Mouse (Mus musculus): Measurements from ENCODE around the gene Rnf135. TPM values are rescaled to one million over a fixed set of nuclear protein-coding genes. Genes with fewer than 3 reads are reported as not detected.

Gene Rnf135
- total RNA-seq (2023) = 10 to 100 TPM in 1 of 2 experiments, 1 to 10 TPM in 1; 8.8 to 10.2 TPM

DNA sequence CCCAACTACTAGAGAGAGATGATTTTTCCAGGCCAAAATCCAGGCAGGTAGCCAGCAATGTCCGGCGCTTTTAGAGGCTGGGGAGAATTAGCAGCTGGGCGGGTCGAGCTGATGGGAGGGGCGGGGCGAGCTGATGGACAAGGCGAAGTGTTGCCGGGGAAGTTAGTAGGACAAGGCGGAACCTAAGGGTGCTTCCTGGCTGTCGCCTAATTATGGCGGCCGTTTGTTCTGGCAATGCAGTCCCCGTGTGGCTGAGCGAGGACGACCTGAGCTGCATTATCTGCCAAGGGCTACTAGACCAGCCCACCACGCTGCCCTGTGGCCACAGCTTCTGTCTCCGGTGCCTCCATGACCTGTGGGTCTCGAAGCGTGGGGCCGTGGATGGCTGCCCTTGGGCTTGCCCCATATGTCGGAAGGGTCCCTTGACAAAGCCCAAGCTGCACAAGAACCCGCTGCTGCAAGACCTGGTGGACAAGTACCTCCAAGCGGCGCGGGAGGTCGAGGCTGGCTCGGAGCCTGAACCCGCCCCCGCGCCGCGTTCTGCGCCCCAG lies at the start of gene Rnf135:
Rnf135 (plus strand) TSS at position 147 of the 551 bp plus-strand sequence.

DNA sequence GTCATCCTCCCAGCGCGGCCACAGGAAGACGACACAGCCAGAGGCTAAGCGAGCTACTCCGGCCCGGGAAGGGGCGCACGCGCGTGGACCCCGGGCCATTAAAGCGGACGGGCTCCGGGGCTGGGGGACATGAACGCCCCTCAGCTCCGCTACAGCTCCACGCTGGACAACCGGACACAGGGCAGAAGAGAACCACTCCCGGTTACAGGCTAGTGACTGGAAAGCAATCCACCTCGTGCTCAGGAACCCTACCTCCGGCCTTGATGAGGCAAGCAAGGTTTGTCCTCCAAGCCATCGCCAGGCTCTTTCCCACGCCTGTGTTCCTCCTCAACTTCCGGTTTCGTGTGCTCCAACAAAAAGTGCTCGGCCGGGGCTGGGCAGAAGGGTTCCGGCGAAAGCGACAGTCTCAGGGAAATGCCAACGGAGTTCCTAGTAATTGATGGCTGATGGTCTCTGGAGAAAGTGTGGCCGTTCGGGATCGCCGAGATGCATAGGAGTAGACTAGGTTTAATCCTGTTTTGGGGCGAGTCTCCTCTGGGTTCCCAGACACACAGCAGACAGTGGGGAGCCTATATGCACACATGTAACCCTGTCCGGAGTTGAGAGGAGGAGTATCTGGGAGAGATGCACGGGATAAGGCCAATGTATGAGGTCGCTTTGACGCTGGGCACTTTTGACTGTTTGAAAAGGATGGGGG lies 41.7 kb upstream of the Rnf135 start, which contains the start of gene Tefm:
Tefm (minus strand) TSS at position 351 of the 697 bp plus-strand sequence.

DNA sequence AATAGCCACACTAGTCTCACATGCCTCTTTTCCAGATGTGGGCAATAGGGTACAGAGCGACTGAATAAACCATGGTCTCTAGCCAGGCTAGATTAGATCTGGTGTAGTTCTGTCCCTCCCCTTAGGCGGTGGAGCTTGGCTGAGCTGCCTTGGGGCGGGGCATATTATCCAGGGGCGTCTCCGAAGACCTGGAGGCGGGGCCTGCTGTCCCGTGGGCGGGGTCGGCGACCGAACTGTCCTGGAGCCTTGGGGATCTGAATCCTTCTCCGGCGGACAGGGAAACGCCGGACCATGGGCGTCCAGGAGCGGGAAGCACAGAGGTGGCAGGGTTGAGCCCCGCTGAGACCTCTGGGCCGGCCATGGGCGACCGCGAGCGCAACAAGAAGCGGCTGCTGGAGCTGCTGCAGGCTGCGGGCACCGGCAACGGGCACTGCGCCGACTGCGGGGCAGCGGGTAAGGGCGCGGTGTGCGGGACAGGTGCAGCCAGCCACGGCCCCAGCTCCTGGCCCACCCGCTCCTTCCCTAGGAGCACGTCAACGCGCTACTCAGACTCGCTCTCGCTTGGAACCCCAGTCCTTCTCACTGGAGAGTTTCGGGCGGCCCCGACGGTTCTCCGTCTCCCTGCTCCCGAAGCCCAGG lies 29.7 kb upstream of the Rnf135 start, which contains the start of gene Adap2:
Adap2 (plus strand) TSS at position 249 of the 639 bp plus-strand sequence.

DNA sequence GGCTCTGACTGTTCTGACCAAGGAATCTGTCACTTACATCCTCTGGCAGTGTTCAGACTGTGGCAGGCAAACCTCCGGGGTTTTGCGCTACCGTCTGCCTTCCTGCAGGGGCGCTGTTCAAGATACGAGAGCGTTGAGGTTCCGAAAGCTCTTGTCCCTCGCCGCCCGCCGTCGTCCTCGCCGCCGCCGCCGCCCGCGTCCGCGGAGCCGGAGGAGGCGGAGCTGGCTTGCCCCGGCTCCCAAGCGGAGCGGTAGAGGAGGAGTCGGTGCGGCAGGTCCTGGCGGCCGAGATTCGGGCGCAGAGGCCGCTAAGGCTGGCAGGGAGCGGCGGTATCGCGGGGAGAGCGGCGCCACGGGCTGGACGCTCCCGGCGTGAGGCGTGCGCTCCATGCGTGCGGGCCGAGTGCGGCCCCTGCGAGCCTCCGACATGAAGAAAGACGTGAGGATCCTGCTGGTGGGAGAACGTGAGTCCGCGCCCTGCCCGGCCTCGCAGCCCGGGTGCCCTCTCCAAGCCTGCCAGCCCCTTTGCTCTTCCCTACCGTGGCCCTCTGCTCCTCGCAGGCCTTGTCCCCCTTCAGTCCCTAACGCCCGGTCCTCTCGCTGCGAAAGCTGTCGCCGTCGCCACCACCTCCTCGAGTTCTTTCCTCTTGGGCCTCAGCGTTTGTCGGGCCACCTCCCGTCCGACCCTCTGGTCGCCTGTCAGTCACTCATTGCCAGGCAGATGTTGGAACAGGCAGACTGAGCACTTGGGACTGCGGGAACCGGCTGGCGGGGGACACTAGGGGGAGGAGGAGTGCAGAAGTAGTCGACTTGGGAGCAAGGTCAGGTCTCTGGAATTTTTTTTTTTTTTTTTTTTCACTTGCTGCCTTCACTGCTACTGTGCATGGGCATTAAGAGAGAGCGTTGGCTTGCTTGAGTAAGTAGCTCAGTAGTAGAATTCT lies 25.5 kb downstream of the Rnf135 start, which contains the start of gene Rhot1:
Rhot1 (plus strand) TSS at position 160 of the 941 bp plus-strand sequence.

Other genes with a start within 250 kb of the Rnf135 start
- 10 to 100 TPM; 39.2 to 62.8 TPM for gene Utp6, start 221.5 kb upstream of the Rnf135 start, total RNA-seq (2023)
- gene Suz12, start 190.7 kb upstream of the Rnf135 start, total RNA-seq (2023) = 10 to 100 TPM; 88.4 to 95.9 TPM
- 100 to 1,000 TPM; 241 to 285 TPM for gene Crlf3, start 102.9 kb upstream of the Rnf135 start, total RNA-seq (2023)
- 1 to 10 TPM; 6.3 to 7.8 TPM for gene Atad5, start 94.5 kb upstream of the Rnf135 start, total RNA-seq (2023)
- gene Tefm, start 41.7 kb upstream of the Rnf135 start, total RNA-seq (2023) = 1 to 10 TPM; 7.4 to 9.9 TPM
- under 1 TPM in 1 of 2 experiments, not detected in 1; 0.32 TPM for gene Adap2, start 29.7 kb upstream of the Rnf135 start, total RNA-seq (2023)
- gene Rhot1, start 25.2 kb downstream of the Rnf135 start, total RNA-seq (2023) = 10 to 100 TPM; 51.2 to 51.8 TPM
- gene Rhbdl3, start 117.1 kb downstream of the Rnf135 start, total RNA-seq (2023) = under 1 TPM; 0.24 to 0.52 TPM
- gene 5730455P16Rik, start 194.2 kb downstream of the Rnf135 start, total RNA-seq (2023) = 10 to 100 TPM; 13.1 to 21.2 TPM
- 100 to 1,000 TPM; 206 to 232 TPM for gene Zfp207, start 199.4 kb downstream of the Rnf135 start, total RNA-seq (2023)
- gene Psmd11, start 244.8 kb downstream of the Rnf135 start, total RNA-seq (2023) = 100 to 1,000 TPM; 110 to 126 TPM

Data from B cell, adult 67 days (primary cell).